Mouse (Mus musculus): ENCODE measurements around the gene Slc2a1. TPM values are rescaled to one million over a fixed set of nuclear protein-coding genes. Genes with fewer than 3 reads are reported as not detected.

Gene Slc2a1
- total and polyA plus RNA-seq, 2 experiments from 2014 or later, result 48.8 to 119 TPM

DNA sequence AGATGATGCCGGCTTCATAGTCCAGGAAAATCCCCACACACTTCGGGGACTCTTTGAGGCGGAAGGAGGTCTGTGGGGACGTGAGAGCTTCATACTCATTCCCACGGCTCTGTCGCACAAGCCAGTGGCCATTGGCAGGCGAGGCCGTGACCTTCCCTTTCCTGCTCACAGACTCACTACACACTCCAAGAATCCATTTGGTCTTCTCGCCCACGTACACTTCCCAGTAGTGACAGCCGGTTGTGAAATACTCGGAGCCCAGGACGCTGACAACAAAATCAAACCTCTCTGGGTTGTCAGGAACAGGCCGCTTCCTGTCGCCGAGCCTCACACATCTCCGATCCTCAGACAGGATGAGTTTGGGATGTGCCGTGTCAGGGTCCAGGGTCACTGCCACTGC, 69.8 kb downstream of the Slc2a1 start:
- Histone ChIP-seq H3K36me3 (ENCODE audit: insufficient read depth, low read length) (no peaks in the 10 kb centered on the region), H3K4me1 (ENCODE audit: insufficient read depth, low read length) (0 out of 2 replicates have a peak, but pooled peaks cover 1% of the 10 kb centered on the region), H3K27me3 (ENCODE audit: insufficient read depth, low read length) (no peaks in the 10 kb centered on the region), H3K9ac (replicated peaks; ENCODE audit: low read length) (no peak overlapping the region), H3K27ac (no peak overlapping the region), H3K9me3 (ENCODE audit: low read length) (no peaks in the 10 kb centered on the region), H3K4me2 (ENCODE audit: low read depth, low read length) (no peak overlapping the region), H3K4me3 (ENCODE audit: low read length) (no peak overlapping the region)
- DNase-seq (ENCODE audit: low spot score) (no peak), ATAC-seq (no peak)
- no peak for TF ChIP-seq CTCF (IDR thresholded peaks at IDR 0.05; ENCODE audit: low read depth)
- 74% methylated on average over 18 of the region's 18 CpGs for WGBS

DNA sequence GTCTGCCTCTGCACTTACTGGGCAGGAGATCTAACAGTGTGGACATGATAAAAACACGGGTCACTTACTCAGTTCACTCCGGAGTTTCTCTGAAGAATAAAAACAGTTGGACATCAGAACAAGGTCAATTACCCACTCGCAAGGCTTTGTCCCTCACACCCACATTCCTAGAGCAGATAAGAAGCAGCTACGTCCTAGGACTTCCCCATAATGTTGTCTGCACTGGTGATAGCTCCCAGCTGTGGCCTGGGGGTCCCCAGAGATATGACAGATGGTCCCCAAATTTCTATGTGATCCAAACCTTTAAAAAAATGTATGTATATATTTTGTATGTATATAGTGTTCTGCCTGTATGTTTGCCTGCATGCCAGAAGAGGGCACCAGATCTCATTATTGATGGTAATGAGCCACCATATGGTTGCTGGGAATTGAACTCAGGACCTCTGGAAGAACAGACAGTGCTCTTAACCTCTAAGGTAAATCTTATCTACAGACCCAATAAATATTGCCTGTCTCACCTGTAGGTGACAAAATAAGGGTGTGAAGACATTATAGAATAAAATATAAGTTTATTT, 71.7 kb downstream of the Slc2a1 start:
- no peak for DNase-seq (ENCODE audit: low spot score)
- no peak overlapping the region for H3K27ac ChIP-seq
- no peaks in the 10 kb centered on the region for H3K36me3 ChIP-seq (ENCODE audit: insufficient read depth, low read length)
- H3K9ac ChIP-seq (replicated peaks; ENCODE audit: low read length), result no peak overlapping the region
- no peaks in the 10 kb centered on the region for H3K4me1 ChIP-seq (ENCODE audit: insufficient read depth, low read length)
- H3K27me3 ChIP-seq (ENCODE audit: insufficient read depth, low read length), result no peaks in the 10 kb centered on the region
- peak; percentile 26 for TF ChIP-seq CTCF (IDR thresholded peaks at IDR 0.05; ENCODE audit: low read depth)
- ATAC-seq, result no peak
- H3K4me2 ChIP-seq (ENCODE audit: low read depth, low read length), result no peak overlapping the region
- WGBS, result 53% methylated on average over 4 of the region's 4 CpGs
- no peaks in the 10 kb centered on the region for H3K9me3 ChIP-seq (ENCODE audit: low read length)
- no peak overlapping the region for H3K4me3 ChIP-seq (ENCODE audit: low read length)

DNA sequence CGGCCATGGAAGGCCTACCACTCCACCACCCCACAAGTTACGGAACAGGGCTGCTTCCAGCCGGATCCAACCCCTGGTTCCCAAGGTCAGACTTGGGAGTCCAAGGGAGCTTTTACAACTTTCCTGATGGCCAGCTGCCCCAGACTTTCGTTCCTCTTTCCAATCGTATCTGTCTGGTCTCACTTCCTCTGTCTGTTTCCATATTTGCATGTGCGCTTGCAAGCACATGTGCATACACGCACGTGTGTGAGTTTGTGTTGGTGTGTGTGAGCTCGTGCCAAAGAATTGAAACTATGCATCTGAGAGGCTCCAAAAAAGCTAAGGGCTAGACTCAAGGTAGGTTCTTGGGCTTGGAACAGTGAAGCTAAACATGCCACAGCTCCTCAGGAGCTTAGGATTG, 72.9 kb downstream of the Slc2a1 start:
- H3K9ac ChIP-seq (replicated peaks; ENCODE audit: low read length), result no peak overlapping the region
- 90% methylated on average over 9 of the region's 9 CpGs for WGBS

DNA sequence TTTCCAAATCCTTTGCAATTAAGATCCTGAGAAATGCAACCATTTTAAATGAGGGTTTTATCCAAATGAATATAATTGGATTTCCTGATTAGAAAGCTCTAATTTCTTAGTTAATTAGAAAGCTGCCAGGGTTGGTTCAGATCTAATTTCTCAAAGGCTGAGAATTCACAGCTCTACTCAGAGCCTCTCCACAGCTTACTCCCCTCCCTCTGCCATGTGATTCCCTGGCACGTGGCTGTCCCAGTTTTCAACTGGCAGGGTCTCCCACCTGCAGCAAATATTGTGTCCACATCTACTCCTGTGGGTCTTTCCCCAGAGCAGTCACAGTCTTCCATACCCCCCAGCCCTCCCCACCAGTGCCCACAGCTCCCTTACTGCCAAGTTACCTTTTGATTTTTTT, 75.0 kb downstream of the Slc2a1 start:
- no peaks in the 10 kb centered on the region for H3K9me3 ChIP-seq (ENCODE audit: low read length)
- H3K4me3 ChIP-seq (ENCODE audit: low read length), result no peak overlapping the region
- no peak overlapping the region for H3K27ac ChIP-seq
- no peaks in the 10 kb centered on the region for H3K36me3 ChIP-seq (ENCODE audit: insufficient read depth, low read length)
- WGBS, result 41% methylated on average over 1 of the region's 1 CpGs
- peak; percentile 58; the same call in 1 of the 2 replicates for ATAC-seq
- H3K9ac ChIP-seq (replicated peaks; ENCODE audit: low read length), result no peak overlapping the region
- H3K4me2 ChIP-seq (ENCODE audit: low read depth, low read length), result no peak overlapping the region
- H3K27me3 ChIP-seq (ENCODE audit: insufficient read depth, low read length), result no peaks in the 10 kb centered on the region
- peak; percentile 18 for DNase-seq (ENCODE audit: low spot score)
- H3K4me1 ChIP-seq (ENCODE audit: insufficient read depth, low read length), result no peaks in the 10 kb centered on the region
- no peak for TF ChIP-seq CTCF (IDR thresholded peaks at IDR 0.05; ENCODE audit: low read depth)

More for the DNA sequence above, 72.9 kb downstream of the Slc2a1 start:
- H3K36me3 ChIP-seq (ENCODE audit: insufficient read depth, low read length), result no peaks in the 10 kb centered on the region
- no peaks in the 10 kb centered on the region for H3K9me3 ChIP-seq (ENCODE audit: low read length)
- H3K27me3 ChIP-seq (ENCODE audit: insufficient read depth, low read length), result no peaks in the 10 kb centered on the region
- no peak overlapping the region for H3K27ac ChIP-seq
- H3K4me2 ChIP-seq (ENCODE audit: low read depth, low read length), result no peak overlapping the region
- DNase-seq (ENCODE audit: low spot score) (no peak), ATAC-seq (no peak)
- no peaks in the 10 kb centered on the region for H3K4me1 ChIP-seq (ENCODE audit: insufficient read depth, low read length)
- no peak overlapping the region for H3K4me3 ChIP-seq (ENCODE audit: low read length)
- TF ChIP-seq CTCF (IDR thresholded peaks at IDR 0.05; ENCODE audit: low read depth), result no peak

DNA sequence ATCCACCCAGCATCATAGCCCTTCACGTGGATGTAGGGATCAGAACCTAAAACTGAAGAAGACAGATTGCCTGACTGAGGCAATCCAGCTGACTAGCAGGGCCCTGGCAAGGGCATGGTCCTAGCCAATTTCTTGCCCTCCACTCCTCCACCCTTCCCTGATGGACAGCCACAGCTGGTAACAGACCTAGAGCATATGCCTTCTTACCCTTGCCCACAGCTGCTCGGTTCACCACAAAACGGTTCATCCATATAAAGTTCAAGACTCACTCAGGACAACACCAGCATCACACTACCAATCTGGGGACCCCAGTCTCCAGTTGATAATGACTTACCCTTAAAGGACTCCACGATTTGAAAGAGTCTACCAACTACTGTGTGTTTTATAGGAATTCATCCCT, 77.3 kb downstream of the Slc2a1 start:
- H3K4me1 ChIP-seq (ENCODE audit: insufficient read depth, low read length), result no peaks in the 10 kb centered on the region
- no peak for TF ChIP-seq CTCF (IDR thresholded peaks at IDR 0.05; ENCODE audit: low read depth)
- H3K36me3 ChIP-seq (ENCODE audit: insufficient read depth, low read length), result no peaks in the 10 kb centered on the region
- H3K27me3 ChIP-seq (ENCODE audit: insufficient read depth, low read length), result no peaks in the 10 kb centered on the region
- H3K4me3 ChIP-seq (ENCODE audit: low read length), result no peak overlapping the region
- no peak overlapping the region for H3K9ac ChIP-seq (replicated peaks; ENCODE audit: low read length)
- WGBS, result 79% methylated on average over 4 of the region's 4 CpGs
- DNase-seq (ENCODE audit: low spot score), result no peak
- no peak for ATAC-seq
- H3K4me2 ChIP-seq (ENCODE audit: low read depth, low read length), result no peak overlapping the region
- no peak overlapping the region for H3K27ac ChIP-seq
- no peaks in the 10 kb centered on the region for H3K9me3 ChIP-seq (ENCODE audit: low read length)

MicroRNAs encoded within 50 kb of the gene (microRNA counts, 519-probe panel; counts per million panel counts)
- microRNA mmu-miR-1957, result not detected

Small RNA genes lying within 50 kb of the gene (microRNA-seq; reads per million reads assigned to microRNA genes)
- 0 reads per million in 2 experiments for gene Mir1957a

Other genes starting within 250 kb of the Slc2a1 start
- not detected in 2 replicates for gene Olfr1331, start 244.1 kb upstream of the Slc2a1 start, total RNA-seq (2014; rRNA removed)
- gene Olfr1331, start 244.1 kb upstream of the Slc2a1 start, polyA plus RNA-seq (2015; fragmentation: Nextera tagmentation; extraction: Ambion mirVana), result not detected in 2 replicates
- gene Olfr1330, start 220.1 kb upstream of the Slc2a1 start, total RNA-seq (2014; rRNA removed), result not detected in 2 replicates
- not detected in 2 replicates for gene Olfr1330, start 220.1 kb upstream of the Slc2a1 start, polyA plus RNA-seq (2015; fragmentation: Nextera tagmentation; extraction: Ambion mirVana)
- gene Olfr1329, start 191.2 kb upstream of the Slc2a1 start, total RNA-seq (2014; rRNA removed), result not detected in 2 replicates
- not detected in 2 replicates for gene Olfr1329, start 191.2 kb upstream of the Slc2a1 start, polyA plus RNA-seq (2015; fragmentation: Nextera tagmentation; extraction: Ambion mirVana)
- not detected in 2 replicates for gene Olfr1328, start 170.1 kb upstream of the Slc2a1 start, total RNA-seq (2014; rRNA removed)
- not detected in 2 replicates for gene Olfr1328, start 170.1 kb upstream of the Slc2a1 start, polyA plus RNA-seq (2015; fragmentation: Nextera tagmentation; extraction: Ambion mirVana)
- 0.07 and 0.58 TPM in 2 replicates for gene Lao1, start 147.1 kb upstream of the Slc2a1 start, total RNA-seq (2014; rRNA removed)
- 0.15 and 0.29 TPM in 2 replicates for gene Lao1, start 147.1 kb upstream of the Slc2a1 start, polyA plus RNA-seq (2015; fragmentation: Nextera tagmentation; extraction: Ambion mirVana)
- gene Zfp691, start 65.5 kb downstream of the Slc2a1 start, total RNA-seq (2014; rRNA removed), result 4.6 and 198 TPM in 2 replicates
- gene Zfp691, start 65.5 kb downstream of the Slc2a1 start, polyA plus RNA-seq (2015; fragmentation: Nextera tagmentation; extraction: Ambion mirVana), result 3.6 and 3.7 TPM in 2 replicates
- gene Ermap, start 81.3 kb downstream of the Slc2a1 start, total RNA-seq (2014; rRNA removed), result 0.18 and 0.37 TPM in 2 replicates
- 0.48 and 0.50 TPM in 2 replicates for gene Ermap, start 81.3 kb downstream of the Slc2a1 start, polyA plus RNA-seq (2015; fragmentation: Nextera tagmentation; extraction: Ambion mirVana)
- gene Svbp, start 86.6 kb downstream of the Slc2a1 start, total RNA-seq (2014; rRNA removed), result 40.9 and 64.7 TPM in 2 replicates
- 175 and 179 TPM in 2 replicates for gene Svbp, start 86.6 kb downstream of the Slc2a1 start, polyA plus RNA-seq (2015; fragmentation: Nextera tagmentation; extraction: Ambion mirVana)
- 0.37 TPM in 1 of 2 replicates, not detected in the other for gene Tmem269, start 109.5 kb downstream of the Slc2a1 start, total RNA-seq (2014; rRNA removed)
- gene Tmem269, start 109.5 kb downstream of the Slc2a1 start, polyA plus RNA-seq (2015; fragmentation: Nextera tagmentation; extraction: Ambion mirVana), result 0.30 and 0.43 TPM in 2 replicates
- gene AU022252, start 124.0 kb downstream of the Slc2a1 start, total RNA-seq (2014; rRNA removed), result 15.3 and 26.4 TPM in 2 replicates
- 19.8 and 20.5 TPM in 2 replicates for gene AU022252, start 124.0 kb downstream of the Slc2a1 start, polyA plus RNA-seq (2015; fragmentation: Nextera tagmentation; extraction: Ambion mirVana)
- gene P3h1, start 124.2 kb downstream of the Slc2a1 start, total RNA-seq (2014; rRNA removed), result 15.3 and 18.3 TPM in 2 replicates
- 9.1 and 9.8 TPM in 2 replicates for gene P3h1, start 124.2 kb downstream of the Slc2a1 start, polyA plus RNA-seq (2015; fragmentation: Nextera tagmentation; extraction: Ambion mirVana)
- 3.6 and 5.1 TPM in 2 replicates for gene Cldn19, start 146.7 kb downstream of the Slc2a1 start, total RNA-seq (2014; rRNA removed)
- gene Cldn19, start 146.7 kb downstream of the Slc2a1 start, polyA plus RNA-seq (2015; fragmentation: Nextera tagmentation; extraction: Ambion mirVana), result 1.1 and 1.7 TPM in 2 replicates
- 376 and 481 TPM in 2 replicates for gene Ybx1, start 185.9 kb downstream of the Slc2a1 start, total RNA-seq (2014; rRNA removed)
- gene Ybx1, start 185.9 kb downstream of the Slc2a1 start, polyA plus RNA-seq (2015; fragmentation: Nextera tagmentation; extraction: Ambion mirVana), result 922 and 930 TPM in 2 replicates
- 27.4 and 29.9 TPM in 2 replicates for gene Ppih, start 211.8 kb downstream of the Slc2a1 start, total RNA-seq (2014; rRNA removed)
- gene Ppih, start 211.8 kb downstream of the Slc2a1 start, polyA plus RNA-seq (2015; fragmentation: Nextera tagmentation; extraction: Ambion mirVana), result 50.4 and 55.3 TPM in 2 replicates

All from hindbrain, postnatal 0 days (tissue).